Mouse (Mus musculus): ENCODE data around the gene Akr1c21. TPM values are rescaled to one million over a fixed set of nuclear protein-coding genes. Genes with fewer than 3 reads are reported as not detected.

The Akr1c21 gene
- polyA plus RNA-seq (2012; rRNA removed), result not detected in 2 replicates

DNA sequence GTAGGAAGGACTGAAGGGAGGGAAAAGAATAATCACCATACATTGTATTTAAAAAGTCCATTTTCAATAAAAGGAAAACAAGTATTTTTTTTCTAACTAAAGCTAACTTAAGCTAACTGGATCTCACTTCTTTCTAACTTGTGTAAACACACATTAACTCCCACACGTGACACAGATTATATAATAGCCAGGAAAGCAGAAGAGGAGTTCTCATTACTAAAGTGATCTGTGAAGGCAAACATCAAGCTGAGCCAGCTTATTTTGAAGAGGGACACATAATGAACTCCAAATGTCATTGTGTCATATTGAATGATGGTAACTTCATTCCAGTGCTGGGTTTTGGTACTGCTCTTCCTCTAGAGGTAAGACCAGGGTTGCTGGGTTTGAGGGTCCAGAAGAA is at the start of gene Akr1c21:
Akr1c21 (plus strand) TSS at position 205 of the 400 bp plus-strand sequence.

DNA sequence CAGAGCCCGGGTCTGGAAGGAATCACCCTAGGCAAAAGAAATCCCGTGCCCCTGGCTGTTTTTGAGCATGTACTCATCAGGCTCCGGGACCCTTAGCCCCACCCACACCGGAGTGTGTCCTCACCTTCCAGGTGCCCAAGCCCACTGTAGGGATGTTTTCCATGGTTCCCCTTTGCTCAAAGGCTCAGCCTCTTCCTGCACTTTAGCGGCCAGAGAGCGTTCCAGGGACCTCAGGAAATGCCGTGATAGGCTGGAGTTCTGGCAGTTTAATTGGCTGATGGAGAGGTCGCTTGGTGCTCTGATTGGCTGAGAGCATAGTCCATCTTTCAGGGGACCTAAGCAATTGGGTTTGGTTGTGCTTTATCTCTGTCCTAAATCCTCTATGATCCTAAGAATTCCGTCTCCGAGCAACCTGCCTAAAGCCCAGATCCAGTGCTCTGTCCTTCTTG is 35.1 kb downstream of the Akr1c21 start, which contains the start of gene Akr1e1:
Akr1e1 (minus strand) TSS at position 214 of the 449 bp plus-strand sequence.

Other genes with a start within 250 kb of the Akr1c21 start
- not detected in 2 replicates for gene Akr1c6, start 139.8 kb upstream of the Akr1c21 start, polyA plus RNA-seq (2012; rRNA removed)
- gene Akr1c20, start 50.7 kb upstream of the Akr1c21 start, polyA plus RNA-seq (2012; rRNA removed), result not detected in 2 replicates
- gene Akr1e1, start 35.1 kb downstream of the Akr1c21 start, polyA plus RNA-seq (2012; rRNA removed), result 46.0 and 50.0 TPM in 2 replicates